Mouse (Mus musculus) liver, embryonic 11.5 days (tissue): ENCODE results near the gene Smim9. TPM values are rescaled to one million over a fixed set of nuclear protein-coding genes. Genes with fewer than 3 reads are reported as not detected.

Experiments used
- ATAC-seq: fragments of 200-750 bp; cut with Nextera tagmentation; replicated peaks from 2 replicates; pipeline ENCODE4 v1.8.0; 2017; ENCODE audit warnings: moderate number of reproducible peaks, mild to moderate bottlenecking, moderate TSS enrichment, moderate library complexity; ENCODE audit not compliant: low FRiP score
- DNase-seq: peaks from one replicate; pipeline ENCODE4 v3.0.0-alpha.2; 2017; ENCODE audit warnings: low spot score
- H3K27ac ChIP-seq: fragments of 300-500 bp; sonication (generic); 2 replicates; pipeline ENCODE4 v1.5.1; 2014; ENCODE audit warnings: mild to moderate bottlenecking, low read depth, low read length, control low read depth
- H3K27me3 ChIP-seq: fragments of 300-500 bp; sonication (generic); replicated peaks from 2 replicates; pipeline ENCODE4 v1.6.1; 2014; ENCODE audit warnings: low read length, mixed read lengths; ENCODE audit not compliant: control insufficient read depth, insufficient read depth
- H3K36me3 ChIP-seq: fragments of 300-500 bp; sonication (generic); 2 replicates; pipeline ENCODE4 v1.6.1; 2014; ENCODE audit warnings: mild to moderate bottlenecking, low read length, moderate library complexity, mixed read lengths; ENCODE audit not compliant: control insufficient read depth, insufficient read depth
- H3K4me1 ChIP-seq: fragments of 300-500 bp; sonication (generic); replicated peaks from 2 replicates; pipeline ENCODE4 v1.6.1; 2014; ENCODE audit warnings: low read length, mixed read lengths; ENCODE audit not compliant: control insufficient read depth, insufficient read depth
- H3K4me2 ChIP-seq: fragments of 300-500 bp; sonication (generic); 2 replicates; pipeline ENCODE4 v1.6.1; 2014; ENCODE audit warnings: mild to moderate bottlenecking, control low read depth, moderate library complexity
- H3K4me3 ChIP-seq: fragments of 300-500 bp; sonication (generic); 2 replicates; pipeline ENCODE4 v1.5.1; 2014; ENCODE audit warnings: low read depth, low read length, control low read depth
- H3K9ac ChIP-seq: fragments of 300-500 bp; sonication (generic); 2 replicates; pipeline ENCODE4 v1.6.1; 2014; ENCODE audit warnings: low read depth, low read length, control low read depth
- H3K9me3 ChIP-seq: fragments of 300-500 bp; sonication (generic); 2 replicates; pipeline ENCODE4 v1.6.1; 2016; ENCODE audit warnings: low read length, inconsistent platforms, mixed read lengths; ENCODE audit not compliant: control insufficient read depth
- WGBS: fragments of 180-500 bp; shearing (Covaris S2); extraction: QIAGEN DNeasy Blood & Tissue Kit; methylation state at CpG from one replicate; pipeline ENCODE4 v1.1.7; 2014; 5-methylcytosine and 5-hydroxymethylcytosine counted together
- polyA plus RNA-seq: library from polyadenylated mRNA; unstranded; fragments of >200 nt; fragmentation: Nextera tagmentation; extraction: Ambion mirVana; gene quantifications from 2 replicates; pipeline ENCODE4 v1.2.1, GENCODE M21; 2014

Smim9 gene
- polyA plus RNA-seq, 1 experiment from 2014 or later, result not detected

DNA sequence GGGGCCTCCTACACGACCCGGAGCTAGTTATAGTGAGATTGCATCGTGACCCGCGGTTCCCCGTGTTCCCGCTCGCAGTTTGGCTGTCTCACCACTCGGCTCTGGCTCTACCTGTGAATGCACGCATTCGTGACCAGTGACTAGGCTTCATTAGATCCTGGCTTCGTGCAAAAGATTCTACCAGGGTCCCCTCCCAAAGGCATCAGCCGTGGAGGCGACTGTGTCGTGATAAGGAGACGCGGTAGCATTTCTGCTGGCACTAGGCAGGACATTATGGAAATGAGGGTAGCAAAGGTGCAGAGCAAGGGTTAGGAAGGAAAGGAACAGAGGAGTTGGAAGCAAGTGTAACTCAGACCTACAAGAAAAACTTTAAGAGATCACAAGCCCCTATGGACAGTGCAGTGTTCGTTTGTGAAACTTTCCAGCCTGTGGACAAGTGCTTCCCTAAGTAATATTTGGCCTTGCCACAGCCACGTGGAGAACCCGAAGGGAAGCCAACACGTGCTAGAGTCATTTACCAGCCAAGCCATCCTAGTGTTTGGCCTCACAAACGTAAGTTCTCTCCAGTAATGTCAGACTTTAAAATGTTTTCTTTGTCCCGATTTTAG is 67.3 kb downstream of the Smim9 start:
- H3K4me1 ChIP-seq, result no peaks in the 10 kb centered on the region
- peaks cover 9% of the 10 kb centered on the region; the same call in 1 of the 2 replicates for H3K36me3 ChIP-seq
- ATAC-seq (peak; percentile 40), DNase-seq (no peak)
- H3K4me2 ChIP-seq, result peak overlapping the region; percentile 68
- H3K27me3 ChIP-seq, result no peaks in the 10 kb centered on the region
- peak overlapping the region; percentile 67 for H3K27ac ChIP-seq
- WGBS, result 14% methylated on average over 23 of the region's 23 CpGs
- peak overlapping the region; percentile 67 for H3K4me3 ChIP-seq
- peak overlapping the region; percentile 84 for H3K9ac ChIP-seq
- no peaks in the 10 kb centered on the region for H3K9me3 ChIP-seq

Other genes with a start within 250 kb of the Smim9 start
- 1.1 and 1.3 TPM in 2 replicates for gene Gab3, start 78.3 kb downstream of the Smim9 start, polyA plus RNA-seq
- 208 and 220 TPM in 2 replicates for gene Dkc1, start 67.9 kb downstream of the Smim9 start, polyA plus RNA-seq
- 45.7 and 53.6 TPM in 2 replicates for gene Mpp1, start 32.8 kb downstream of the Smim9 start, polyA plus RNA-seq
- 46.3 and 50.5 TPM in 2 replicates for gene Fundc2, start 218.6 kb upstream of the Smim9 start, polyA plus RNA-seq
- gene F8, start 218.8 kb upstream of the Smim9 start, polyA plus RNA-seq, result 0.62 and 1.5 TPM in 2 replicates